Mouse (Mus musculus) midbrain, embryonic 16.5 days (tissue): ENCODE data around the gene Plekhh3. TPM values are rescaled to one million over a fixed set of nuclear protein-coding genes. Genes with fewer than 3 reads are reported as not detected.

Experiments
- ATAC-seq: fragments of 200-750 bp; cut with Nextera tagmentation; 2 replicates; pipeline ENCODE4 v1.8.0; 2017; ENCODE audit warnings: moderate TSS enrichment
- H3K27ac ChIP-seq: fragments of 300-500 bp; sonication (generic); 2 replicates; pipeline ENCODE4 v1.5.1; 2014; ENCODE audit warnings: mild to moderate bottlenecking, low read length, mixed read lengths
- H3K27me3 ChIP-seq: fragments of 300-500 bp; sonication (generic); 2 replicates; pipeline ENCODE4 v1.6.1; 2014; ENCODE audit warnings: low read depth, low read length, mixed read lengths; ENCODE audit not compliant: control insufficient read depth, insufficient read depth
- H3K36me3 ChIP-seq: fragments of 300-500 bp; sonication (generic); 2 replicates; pipeline ENCODE4 v1.6.1; 2014; ENCODE audit warnings: mild to moderate bottlenecking, low read length, moderate library complexity, mixed read lengths; ENCODE audit not compliant: control insufficient read depth, insufficient read depth
- H3K4me1 ChIP-seq: fragments of 300-500 bp; sonication (generic); 2 replicates; pipeline ENCODE4 v1.6.1; 2014; ENCODE audit warnings: mild to moderate bottlenecking, low read length, mixed read lengths; ENCODE audit not compliant: control insufficient read depth, insufficient read depth
- H3K4me2 ChIP-seq: fragments of 300-500 bp; sonication (generic); 2 replicates; pipeline ENCODE4 v1.6.1; 2014; ENCODE audit warnings: mild to moderate bottlenecking, low read length, mixed read lengths
- H3K4me3 ChIP-seq: fragments of 300-500 bp; sonication (generic); 2 replicates; pipeline ENCODE4 v1.5.1; 2014; ENCODE audit warnings: low read depth, mild to moderate bottlenecking, low read length, moderate library complexity, mixed read lengths
- H3K9ac ChIP-seq: fragments of 300-500 bp; sonication (generic); 2 replicates; pipeline ENCODE4 v1.6.1; 2014; ENCODE audit warnings: low read depth, low read length, mixed read lengths
- H3K9me3 ChIP-seq: fragments of 300-500 bp; sonication (generic); replicated peaks from 2 replicates; pipeline ENCODE4 v1.6.1; 2014; ENCODE audit warnings: mild to moderate bottlenecking, low read length, mixed read lengths; ENCODE audit not compliant: control insufficient read depth, poor library complexity, severe bottlenecking
- WGBS: fragments of 180-500 bp; shearing (Covaris S2); extraction: QIAGEN DNeasy Blood & Tissue Kit; methylation state at CpG from one replicate; pipeline ENCODE4 v1.1.7; 2014; 5-methylcytosine and 5-hydroxymethylcytosine counted together
- polyA plus RNA-seq: library from polyadenylated mRNA; unstranded; fragments of >200 nt; fragmentation: Nextera tagmentation; extraction: Ambion mirVana; gene quantifications from 2 replicates; pipeline ENCODE4 v1.2.1, GENCODE M21; 2015

The Plekhh3 gene
- polyA plus RNA-seq, 1 experiment from 2014 or later = 6.5 TPM

- Histone ChIP-seq H3K4me2 (no peak overlapping the region), H3K4me3 (no peak overlapping the region), H3K9me3 (no peaks in the 10 kb centered on the region), H3K9ac (no peak overlapping the region), H3K36me3 (peaks cover 8% of the 10 kb centered on the region; the same call in 1 of the 2 replicates), H3K27me3 (no peaks in the 10 kb centered on the region), H3K27ac (no peak overlapping the region), H3K4me1 (no peaks in the 10 kb centered on the region)
- no peak for ATAC-seq
- 86% methylated on average over 1 of the region's 1 CpGs for WGBS
Measured at GRCm38 (mm10) chr11:101195101-101195500, 23.9 kb upstream of the Plekhh3 start.

DNA sequence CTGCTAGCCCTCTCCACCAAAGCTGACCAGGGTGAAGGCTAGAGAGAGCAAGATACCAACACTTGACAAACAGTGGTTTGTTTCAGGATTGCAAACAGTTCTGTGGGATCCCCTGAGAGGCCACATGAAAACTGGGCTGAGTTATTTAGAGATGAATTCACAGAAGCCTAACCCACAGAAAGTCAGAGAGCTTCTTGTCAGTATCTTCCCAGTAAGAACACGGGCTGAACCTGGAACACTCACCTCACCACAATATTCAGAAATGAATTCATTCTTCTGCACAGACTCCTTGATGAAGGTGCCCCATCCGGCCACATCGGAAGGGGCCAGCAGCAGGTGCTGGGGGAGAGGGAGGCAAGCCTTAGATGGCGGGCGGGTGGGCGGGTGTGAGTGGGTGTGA is 23.5 kb upstream of the Plekhh3 start:
- H3K36me3 ChIP-seq = peaks cover 8% of the 10 kb centered on the region; the same call in 1 of the 2 replicates

GRCm38 (mm10) chr11:101194137-101194536 is 23.0 kb upstream of the Plekhh3 start:
- no peak for ATAC-seq
- no peaks in the 10 kb centered on the region for H3K9me3 ChIP-seq
- no peak overlapping the region for H3K27ac ChIP-seq
- peaks cover 5% of the 10 kb centered on the region for H3K4me1 ChIP-seq
- no peaks in the 10 kb centered on the region for H3K27me3 ChIP-seq
- peaks cover 8% of the 10 kb centered on the region; the same call in 1 of the 2 replicates for H3K36me3 ChIP-seq
- no peak overlapping the region for H3K9ac ChIP-seq
- H3K4me3 ChIP-seq = no peak overlapping the region
- WGBS = 87% methylated on average over 5 of the region's 5 CpGs
- H3K4me2 ChIP-seq = no peak overlapping the region

More for the DNA sequence above, 23.5 kb upstream of the Plekhh3 start:
- Histone ChIP-seq H3K9me3 (no peaks in the 10 kb centered on the region), H3K4me2 (no peak overlapping the region), H3K27me3 (no peaks in the 10 kb centered on the region), H3K4me3 (no peak overlapping the region), H3K9ac (no peak overlapping the region), H3K4me1 (no peaks in the 10 kb centered on the region), H3K27ac (no peak overlapping the region)
- WGBS = 89% methylated on average over 6 of the region's 6 CpGs
- ATAC-seq = no peak

- Histone ChIP-seq H3K27me3 (no peaks in the 10 kb centered on the region), H3K4me1 (peaks cover 5% of the 10 kb centered on the region), H3K9me3 (no peaks in the 10 kb centered on the region), H3K9ac (no peak overlapping the region), H3K4me2 (no peak overlapping the region), H3K27ac (no peak overlapping the region), H3K4me3 (no peak overlapping the region), H3K36me3 (peaks cover 5% of the 10 kb centered on the region; the same call in 1 of the 2 replicates)
- ATAC-seq = no peak
- WGBS = 88% methylated on average over 7 of the region's 7 CpGs
Measured at GRCm38 (mm10) chr11:101193076-101193475, 21.9 kb upstream of the Plekhh3 start.

DNA sequence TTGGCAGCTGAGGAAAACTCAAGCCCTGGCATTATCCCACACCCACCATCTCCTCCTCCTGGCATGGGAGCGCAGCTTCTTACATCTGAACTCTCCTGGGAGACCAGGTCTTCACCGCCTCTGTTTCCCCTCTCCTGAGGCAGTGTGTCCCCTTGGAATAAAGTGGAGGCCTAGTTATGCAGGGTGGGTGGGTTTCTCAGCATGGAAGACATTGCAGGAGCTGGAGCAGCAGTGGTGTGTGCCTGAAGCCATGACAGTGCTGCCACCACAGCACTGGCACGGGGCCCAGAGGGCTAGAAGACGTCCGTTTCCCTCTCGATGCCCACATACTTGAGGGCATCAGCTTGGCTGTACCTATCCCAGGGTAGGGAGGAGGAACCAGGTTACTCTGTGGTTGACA is 21.5 kb upstream of the Plekhh3 start:
- H3K4me2 ChIP-seq = no peak overlapping the region
- H3K9ac ChIP-seq = no peak overlapping the region
- no peak overlapping the region for H3K27ac ChIP-seq
- H3K4me3 ChIP-seq = no peak overlapping the region
- H3K9me3 ChIP-seq = no peaks in the 10 kb centered on the region
- WGBS = 95% methylated on average over 6 of the region's 6 CpGs
- H3K4me1 ChIP-seq = peaks cover 5% of the 10 kb centered on the region
- peaks cover 5% of the 10 kb centered on the region; the same call in 1 of the 2 replicates for H3K36me3 ChIP-seq
- no peak for ATAC-seq
- no peaks in the 10 kb centered on the region for H3K27me3 ChIP-seq

- Histone ChIP-seq H3K9ac (no peak overlapping the region), H3K4me1 (peaks cover 5% of the 10 kb centered on the region), H3K4me3 (no peak overlapping the region), H3K36me3 (peaks cover 5% of the 10 kb centered on the region; the same call in 1 of the 2 replicates), H3K4me2 (no peak overlapping the region), H3K9me3 (no peaks in the 10 kb centered on the region), H3K27ac (no peak overlapping the region), H3K27me3 (no peaks in the 10 kb centered on the region)
- WGBS = 80% methylated on average over 4 of the region's 4 CpGs
- ATAC-seq = no peak
Measured at GRCm38 (mm10) chr11:101191919-101192470, 20.8 kb upstream of the Plekhh3 start.

GRCm38 (mm10) chr11:101190913-101191907 is 20.1 kb upstream of the Plekhh3 start:
- Histone ChIP-seq H3K36me3 (0 out of 2 replicates have a peak, but pooled peaks cover 2% of the 10 kb centered on the region), H3K4me3 (no peak overlapping the region), H3K27me3 (no peaks in the 10 kb centered on the region), H3K9me3 (no peaks in the 10 kb centered on the region), H3K4me2 (no peak overlapping the region), H3K27ac (no peak overlapping the region), H3K4me1 (peaks cover 5% of the 10 kb centered on the region), H3K9ac (no peak overlapping the region)
- WGBS = 50% methylated on average over 17 of the region's 17 CpGs
- no peak for ATAC-seq

- Histone ChIP-seq H3K4me3 (no peak overlapping the region), H3K27me3 (no peaks in the 10 kb centered on the region), H3K27ac (peak overlapping the region; percentile 35), H3K9me3 (no peaks in the 10 kb centered on the region), H3K4me2 (no peak overlapping the region), H3K36me3 (0 out of 2 replicates have a peak, but pooled peaks cover 2% of the 10 kb centered on the region), H3K9ac (no peak overlapping the region), H3K4me1 (peaks cover 5% of the 10 kb centered on the region)
- 36% methylated on average over 8 of the region's 8 CpGs for WGBS
- ATAC-seq = no peak
Measured at GRCm38 (mm10) chr11:101190181-101190912, 19.2 kb upstream of the Plekhh3 start.
